Mouse (Mus musculus) lung, postnatal 0 days (tissue): ENCODE measurements around the gene Smoc1. TPM values are rescaled to one million over a fixed set of nuclear protein-coding genes. Genes with fewer than 3 reads are reported as not detected.
A peak's percentile ranks its signal among the peaks of the same experiment; 100 is the strongest.

Experiments used
- ATAC-seq: fragments of 200-750 bp; cut with Nextera tagmentation; 2 replicates; pipeline ENCODE4 v1.8.0; 2017; ENCODE audit warnings: moderate library complexity
- DNase-seq: peaks from one replicate; pipeline ENCODE4 v3.0.0-alpha.2; 2016; ENCODE audit warnings: low spot score
- H3K27ac ChIP-seq: fragments of 300-500 bp; sonication (generic); 2 replicates; pipeline ENCODE4 v1.5.1; 2014; ENCODE audit warnings: antibody characterized with exemption, mild to moderate bottlenecking, low read length, mixed read lengths
- H3K27me3 ChIP-seq: fragments of 300-500 bp; sonication (generic); replicated peaks from 2 replicates; pipeline ENCODE4 v1.6.1; 2014; ENCODE audit warnings: low read length, mixed read lengths; ENCODE audit not compliant: insufficient read depth
- H3K36me3 ChIP-seq: fragments of 300-500 bp; sonication (generic); 2 replicates; pipeline ENCODE4 v1.6.1; 2014; ENCODE audit warnings: low read length, mixed read lengths; ENCODE audit not compliant: insufficient read depth
- H3K4me1 ChIP-seq: fragments of 300-500 bp; sonication (generic); 2 replicates; pipeline ENCODE4 v1.6.1; 2014; ENCODE audit warnings: antibody characterized with exemption, low read depth, low read length, mixed read lengths; ENCODE audit not compliant: insufficient read depth
- H3K4me2 ChIP-seq: fragments of 300-500 bp; sonication (generic); replicated peaks from 2 replicates; pipeline ENCODE4 v1.6.1; 2014; ENCODE audit warnings: low read depth, mild to moderate bottlenecking, low read length, moderate library complexity, mixed read lengths
- H3K4me3 ChIP-seq: fragments of 300-500 bp; sonication (generic); 2 replicates; pipeline ENCODE4 v1.5.1; 2014; ENCODE audit warnings: low read depth, low read length
- H3K9ac ChIP-seq: fragments of 300-500 bp; sonication (generic); replicated peaks from 2 replicates; pipeline ENCODE4 v1.6.1; 2014; ENCODE audit warnings: low read depth, mild to moderate bottlenecking
- H3K9me3 ChIP-seq: fragments of 300-500 bp; sonication (generic); 2 replicates; pipeline ENCODE4 v1.6.1; 2016; ENCODE audit warnings: low read length, mixed read lengths
- CTCF ChIP-seq: IDR thresholded peaks from 2 replicates; pipeline ENCODE4 v1.5.1; 2016; ENCODE audit warnings: antibody characterized with exemption, mild to moderate bottlenecking
- EP300 ChIP-seq: IDR thresholded peaks from 2 replicates; pipeline ENCODE4 v1.6.1; 2016; ENCODE audit warnings: antibody characterized with exemption, mild to moderate bottlenecking, control low read depth
- WGBS: fragments of 180-500 bp; shearing (Covaris S2); extraction: QIAGEN DNeasy Blood & Tissue Kit; methylation state at CpG from one replicate; pipeline ENCODE4 v1.1.7; 2014; 5-methylcytosine and 5-hydroxymethylcytosine counted together
- polyA plus RNA-seq: library from polyadenylated mRNA; unstranded; fragments of >200 nt; fragmentation: Nextera tagmentation; extraction: Ambion mirVana; gene quantifications from 2 replicates; pipeline ENCODE4 v1.2.1, GENCODE M21; 2015

Gene Smoc1
- polyA plus RNA-seq, 1 experiment from 2014 or later: 0.19 TPM

- TF ChIP-seq CTCF: no peak
- no peak for TF ChIP-seq EP300
- DNase-seq: no peak
- Histone ChIP-seq H3K4me3 (no peak overlapping the region), H3K4me1 (no peaks in the 10 kb centered on the region), H3K9me3 (no peaks in the 10 kb centered on the region), H3K9ac (no peak overlapping the region), H3K27me3 (no peaks in the 10 kb centered on the region), H3K27ac (no peak overlapping the region), H3K4me2 (no peak overlapping the region), H3K36me3 (no peaks in the 10 kb centered on the region)
- 56% methylated on average over 5 of the region's 5 CpGs for WGBS
- no peak for ATAC-seq
These were observed 171.0 kb downstream of the Smoc1 start for GRCm38 (mm10) chr12:81197468-81198075.

GRCm38 (mm10) chr12:81199280-81199955, 172.8 kb downstream of the Smoc1 start:
- H3K9ac ChIP-seq: no peak overlapping the region
- H3K27me3 ChIP-seq: no peaks in the 10 kb centered on the region
- ATAC-seq (peak; percentile 52), DNase-seq (peak; percentile 60)
- no peaks in the 10 kb centered on the region for H3K36me3 ChIP-seq
- H3K9me3 ChIP-seq: no peaks in the 10 kb centered on the region
- TF ChIP-seq EP300 (no peak), CTCF (peak; percentile 89)
- H3K4me3 ChIP-seq: no peak overlapping the region
- no peak overlapping the region for H3K4me2 ChIP-seq
- H3K27ac ChIP-seq: no peak overlapping the region
- no peaks in the 10 kb centered on the region for H3K4me1 ChIP-seq
- WGBS: 29% methylated on average over 23 of the region's 23 CpGs

GRCm38 (mm10) chr12:81203226-81203625, 176.6 kb downstream of the Smoc1 start:
- Histone ChIP-seq H3K4me3 (no peak overlapping the region), H3K4me1 (no peaks in the 10 kb centered on the region), H3K9ac (no peak overlapping the region), H3K27me3 (no peaks in the 10 kb centered on the region), H3K27ac (no peak overlapping the region), H3K36me3 (no peaks in the 10 kb centered on the region), H3K4me2 (no peak overlapping the region), H3K9me3 (no peaks in the 10 kb centered on the region)
- WGBS: 24% methylated on average over 1 of the region's 1 CpGs
- ATAC-seq (no peak), DNase-seq (no peak)
- TF ChIP-seq EP300: no peak
- no peak for TF ChIP-seq CTCF

GRCm38 (mm10) chr12:81205619-81206560, 179.3 kb downstream of the Smoc1 start:
- Histone ChIP-seq H3K9ac (no peak overlapping the region), H3K4me3 (no peak overlapping the region), H3K9me3 (no peaks in the 10 kb centered on the region), H3K4me2 (no peak overlapping the region), H3K27me3 (no peaks in the 10 kb centered on the region), H3K4me1 (no peaks in the 10 kb centered on the region), H3K27ac (no peak overlapping the region), H3K36me3 (no peaks in the 10 kb centered on the region)
- 17% methylated on average over 6 of the region's 6 CpGs for WGBS
- DNase-seq (peak; percentile 54), ATAC-seq (no peak)
- TF ChIP-seq EP300: no peak
- no peak for TF ChIP-seq CTCF

- WGBS: 29% methylated on average over 2 of the region's 2 CpGs
- Histone ChIP-seq H3K4me3 (no peak overlapping the region), H3K9me3 (no peaks in the 10 kb centered on the region), H3K4me2 (no peak overlapping the region), H3K4me1 (no peaks in the 10 kb centered on the region), H3K9ac (no peak overlapping the region), H3K27ac (no peak overlapping the region), H3K36me3 (no peaks in the 10 kb centered on the region), H3K27me3 (no peaks in the 10 kb centered on the region)
- no peak for DNase-seq
- TF ChIP-seq EP300 (no peak), CTCF (no peak)
- no peak for ATAC-seq
These were observed 182.0 kb downstream of the Smoc1 start for GRCm38 (mm10) chr12:81208559-81208958.

GRCm38 (mm10) chr12:81219339-81219738, 192.7 kb downstream of the Smoc1 start:
- H3K4me1 ChIP-seq: no peaks in the 10 kb centered on the region
- H3K36me3 ChIP-seq: no peaks in the 10 kb centered on the region
- H3K27me3 ChIP-seq: no peaks in the 10 kb centered on the region
- no peak overlapping the region for H3K27ac ChIP-seq
- H3K4me2 ChIP-seq: no peak overlapping the region
- no peak overlapping the region for H3K9ac ChIP-seq
- TF ChIP-seq EP300 (no peak), CTCF (no peak)
- H3K9me3 ChIP-seq: no peaks in the 10 kb centered on the region
- no peak overlapping the region for H3K4me3 ChIP-seq
- no peak for DNase-seq
- WGBS: 45% methylated on average over 4 of the region's 4 CpGs
- ATAC-seq: no peak
